Mouse (Mus musculus) monocyte, adult 5-6 weeks (primary cell): ENCODE results near the gene Srbd1. TPM values are rescaled to one million over a fixed set of nuclear protein-coding genes. Genes with fewer than 3 reads are reported as not detected.

Experiments used
- ATAC-seq: fragments of 153-309, 156-312 bp; replicated peaks from 2 replicates; pipeline ENCODE4 v1.8.0; 2017; ENCODE audit warnings: mild to moderate bottlenecking; ENCODE audit not compliant: low TSS enrichment, insufficient number of reproducible peaks, severe bottlenecking, poor library complexity, low FRiP score
- total RNA-seq: library from RNA; stranded (forward); fragments of 200-1000, 200-491, 200-594 nt; gene quantifications from 3 replicates; pipeline ENCODE4 v1.2.3, GENCODE M21; 2017

Gene Srbd1
- 17.4 to 29.5 TPM (median 26.5 TPM) in 3 replicates for total RNA-seq

- ATAC-seq: peak; percentile 75
These were observed at the start of gene Srbd1 for GRCm38 (mm10) chr17:86145079-86145951. TSS of gene Srbd1 (minus strand) at chr17:86145175.

DNA sequence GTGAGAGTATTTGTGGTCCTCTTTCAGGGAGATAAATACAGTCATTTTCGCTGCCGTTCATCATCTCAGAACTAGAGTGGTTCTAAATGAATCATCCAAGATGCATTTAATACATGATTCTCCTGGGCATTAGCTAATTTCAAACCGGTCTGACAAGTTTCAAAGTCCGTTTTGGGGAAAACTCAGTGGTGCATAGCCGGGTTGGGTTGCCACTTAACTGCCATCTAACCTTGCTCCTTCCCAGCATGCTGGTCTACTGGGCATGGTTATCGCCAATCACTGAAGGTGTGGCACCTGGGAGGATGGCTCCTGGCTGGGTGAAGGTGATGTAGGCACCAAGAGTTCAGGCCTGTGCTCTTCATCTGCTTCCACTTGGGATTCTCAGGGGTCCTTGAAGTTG lies 49.0 kb upstream of the Srbd1 start:
- no peak for ATAC-seq

DNA sequence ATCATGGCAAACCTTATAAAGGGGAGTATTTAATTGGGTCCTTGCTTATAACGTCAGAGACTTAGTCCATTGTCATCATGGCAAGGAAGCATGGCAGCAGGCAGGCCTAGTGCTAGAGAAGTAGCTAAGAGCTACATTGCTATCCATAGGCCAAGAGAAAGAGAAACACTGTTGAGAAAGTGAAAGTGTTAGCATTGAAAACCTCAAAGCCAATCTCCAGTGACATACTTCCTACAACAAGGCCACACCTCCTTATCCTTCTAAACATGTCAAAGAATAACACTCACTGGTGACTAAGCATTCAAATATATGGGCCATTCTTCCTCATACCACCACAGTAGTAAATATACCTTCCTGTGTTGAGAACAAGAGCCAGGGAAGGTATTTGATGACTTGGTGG lies 42.8 kb upstream of the Srbd1 start:
- ATAC-seq: peak; percentile 92

- ATAC-seq: no peak
These were observed 40.6 kb upstream of the Srbd1 start for GRCm38 (mm10) chr17:86185584-86185983.

GRCm38 (mm10) chr17:86184552-86185209 lies 39.7 kb upstream of the Srbd1 start:
- ATAC-seq: no peak

GRCm38 (mm10) chr17:86183788-86184187 lies 38.8 kb upstream of the Srbd1 start:
- no peak for ATAC-seq

DNA sequence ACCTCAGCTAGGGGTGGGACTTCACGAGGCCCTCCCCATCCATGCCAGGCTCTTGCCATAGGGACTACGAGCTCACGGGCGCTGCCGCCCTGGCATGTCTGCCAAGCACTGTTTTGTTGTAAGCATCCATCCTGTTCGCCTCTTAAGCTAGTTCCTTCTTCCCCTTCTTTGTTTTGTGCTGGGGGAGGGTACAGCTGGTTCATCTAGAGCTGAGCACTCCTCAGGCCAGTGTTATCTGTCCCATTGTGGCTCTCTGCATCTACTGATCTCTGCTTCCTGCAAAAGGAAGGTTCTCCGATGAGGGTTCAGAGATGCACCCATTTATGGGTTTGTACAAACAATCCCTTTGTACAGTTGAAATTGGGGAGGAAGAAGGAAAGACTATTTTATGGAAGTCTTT lies 31.7 kb upstream of the Srbd1 start:
- no peak for ATAC-seq

DNA sequence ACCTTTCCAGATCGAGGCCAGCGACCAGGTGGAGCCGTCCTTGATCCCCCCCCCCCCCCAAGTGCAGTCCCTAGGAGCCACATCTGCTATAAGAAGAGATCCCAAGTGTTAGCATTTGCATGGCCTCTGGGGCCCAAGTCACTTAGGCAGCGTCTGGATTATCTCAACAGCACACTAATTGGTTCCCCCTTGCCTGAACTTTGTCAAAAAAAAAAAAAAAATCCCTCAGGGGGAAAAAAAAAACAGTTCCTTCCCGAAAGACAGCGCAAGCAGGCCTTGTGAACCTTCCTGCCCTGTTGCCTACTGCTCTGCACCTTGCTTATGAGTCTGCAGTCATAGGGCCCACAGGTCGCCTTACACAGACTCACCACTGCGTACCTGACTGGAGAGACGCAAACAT lies 30.5 kb upstream of the Srbd1 start:
- ATAC-seq: no peak

DNA sequence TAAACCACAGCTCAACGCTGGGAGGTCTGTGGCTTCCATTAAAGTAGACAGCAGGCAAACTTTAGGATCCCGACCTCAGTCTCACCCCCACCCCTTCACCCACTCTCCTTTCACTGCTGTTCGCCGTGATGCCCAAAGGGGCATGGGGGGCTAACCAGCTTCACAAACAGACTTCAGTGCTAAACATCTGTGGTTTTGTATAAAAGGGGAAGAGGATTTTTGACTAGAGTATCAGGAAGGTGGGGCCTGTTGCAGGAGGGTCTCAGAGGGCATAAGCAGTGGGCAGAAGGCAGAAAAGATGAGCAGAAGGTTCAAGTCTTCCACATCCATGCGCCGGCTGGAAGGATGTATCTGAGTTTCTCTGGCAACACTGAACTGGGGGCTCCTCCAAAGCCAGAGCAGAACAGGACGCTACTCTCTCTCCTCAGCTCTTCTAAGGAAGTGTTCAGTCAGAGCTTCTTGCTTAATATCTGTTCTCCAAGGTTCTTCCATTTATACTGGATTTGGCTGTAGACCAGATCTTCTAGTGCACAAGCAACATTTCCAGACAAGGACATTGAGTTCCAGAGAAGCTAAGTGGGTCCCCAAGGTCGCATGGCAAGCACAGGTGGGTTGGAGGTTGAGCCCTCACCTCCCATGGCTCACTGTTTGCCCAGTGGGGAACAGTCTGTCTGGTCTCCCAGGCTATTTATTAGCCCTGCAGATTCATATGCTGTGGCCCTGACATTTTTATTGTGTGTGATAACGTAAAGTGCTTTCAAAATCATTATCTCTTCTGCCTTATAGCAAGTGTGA lies 25.4 kb upstream of the Srbd1 start:
- ATAC-seq: no peak

GRCm38 (mm10) chr17:86169092-86169491 lies 24.1 kb upstream of the Srbd1 start:
- ATAC-seq: no peak

DNA sequence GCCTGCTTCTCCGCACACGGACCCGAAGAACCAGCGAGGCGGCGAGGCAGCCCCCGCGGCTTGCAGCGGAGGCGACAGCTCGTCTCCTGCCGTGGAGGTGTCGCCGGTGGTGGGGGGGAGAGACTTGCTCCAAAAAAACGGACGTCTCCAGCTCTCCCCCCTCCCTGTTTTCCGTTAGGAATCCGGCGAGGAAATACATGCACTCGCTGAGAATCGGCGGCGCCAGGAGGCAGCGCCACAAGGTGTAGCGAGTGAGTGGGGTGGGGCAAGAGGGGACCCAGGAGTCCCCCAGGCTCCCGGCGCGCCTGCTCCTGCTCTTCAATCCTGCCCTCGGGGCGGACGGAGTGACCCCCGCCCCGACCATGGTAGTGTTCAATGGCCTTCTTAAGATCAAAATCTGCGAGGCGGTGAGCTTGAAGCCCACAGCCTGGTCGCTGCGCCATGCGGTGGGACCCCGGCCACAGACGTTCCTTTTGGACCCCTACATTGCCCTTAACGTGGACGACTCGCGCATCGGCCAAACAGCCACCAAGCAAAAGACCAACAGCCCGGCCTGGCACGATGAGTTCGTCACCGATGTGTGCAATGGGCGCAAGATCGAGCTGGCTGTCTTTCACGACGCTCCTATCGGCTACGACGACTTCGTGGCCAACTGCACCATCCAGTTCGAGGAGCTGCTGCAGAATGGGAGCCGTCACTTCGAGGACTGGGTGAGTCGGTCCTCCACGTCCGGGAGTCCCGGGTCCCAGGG lies 23.4 kb upstream of the Srbd1 start:
- no peak; the same call in 1 of the 2 replicates for ATAC-seq

- peak; percentile 41 for ATAC-seq
These were observed 22.6 kb upstream of the Srbd1 start, which contains the start of gene Prkce for GRCm38 (mm10) chr17:86167320-86168230. TSS of gene Prkce (plus strand) at chr17:86167785.

- peak; percentile 14 for ATAC-seq
These were observed 21.8 kb upstream of the Srbd1 start for GRCm38 (mm10) chr17:86166567-86167319.

- ATAC-seq: no peak
These were observed 21.1 kb upstream of the Srbd1 start for GRCm38 (mm10) chr17:86166051-86166566.

- peak; percentile 24 for ATAC-seq
These were observed 19.4 kb upstream of the Srbd1 start for GRCm38 (mm10) chr17:86164416-86164815.

DNA sequence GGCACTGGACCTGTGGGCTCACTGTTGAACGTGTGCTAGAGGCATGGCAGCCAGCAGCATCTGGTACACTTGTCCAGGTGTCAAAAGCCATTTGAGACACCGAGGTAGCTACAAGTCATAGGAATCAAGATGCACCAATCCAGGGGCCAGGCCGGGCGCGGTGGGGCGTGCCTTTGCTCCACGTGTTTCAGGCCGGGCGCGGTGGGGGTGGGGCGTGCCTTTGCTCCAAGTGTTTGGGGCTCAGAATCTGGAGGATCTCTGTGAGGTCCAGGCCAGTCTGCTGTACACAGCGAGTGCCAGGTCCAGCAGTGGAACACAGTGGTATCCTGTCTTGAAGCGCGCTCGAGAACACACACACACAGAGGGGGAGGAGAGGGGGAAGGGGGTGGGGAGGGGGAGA lies 17.7 kb upstream of the Srbd1 start:
- no peak for ATAC-seq

DNA sequence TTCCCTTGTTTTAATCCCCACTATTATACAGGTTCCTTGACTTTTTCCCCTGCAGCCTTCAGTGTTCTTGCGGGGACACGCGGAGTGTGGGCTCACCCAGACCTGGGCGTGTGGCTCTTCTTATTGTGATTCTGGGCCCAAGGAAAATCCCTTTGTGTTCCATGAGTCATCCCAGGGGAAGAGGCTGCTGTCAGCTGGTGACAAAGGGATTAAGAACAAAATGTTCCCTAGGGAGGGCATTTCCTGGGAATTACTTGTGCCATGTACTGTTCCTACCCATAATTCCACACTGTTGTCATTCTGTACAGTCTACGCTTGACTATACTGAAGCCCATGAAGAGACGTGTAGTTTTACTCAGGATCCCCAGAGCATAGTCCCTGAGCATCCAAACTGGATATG lies 12.0 kb upstream of the Srbd1 start:
- no peak for ATAC-seq
